Mouse (Mus musculus): Measurements from ENCODE around the gene Trim8.

DNA sequence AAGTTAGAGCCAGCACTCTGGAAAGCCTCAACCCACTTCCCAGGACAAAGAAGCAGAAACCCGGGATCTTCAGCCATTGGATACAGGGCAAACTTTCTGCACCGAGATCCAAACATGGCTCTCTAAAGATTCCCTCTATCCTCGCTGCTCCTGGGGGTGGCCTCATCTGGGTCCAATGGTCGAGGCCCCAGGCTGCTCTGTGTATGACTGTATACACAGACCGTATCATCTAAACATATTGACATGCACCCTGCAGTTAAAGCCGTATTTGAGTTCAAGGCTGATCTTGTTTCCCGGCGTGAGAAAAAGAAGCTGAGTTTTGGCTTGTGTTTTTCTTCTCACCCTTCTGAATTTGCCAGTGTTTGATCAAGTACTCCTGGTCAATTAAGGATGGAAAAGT is 41.2 kb downstream of the Trim8 start:
- TF ChIP-seq POLR2A (IDR thresholded peaks at IDR 0.05; ENCODE audit: extremely low read depth, insufficient read depth, low read length) (no peak), CTCF (IDR thresholded peaks at IDR 0.05; ENCODE audit: low read depth, low read length) (no peak)
